Mouse (Mus musculus) CH12.LX (cell line): ENCODE data around the gene Ppp1r14a. TPM values are rescaled to one million over a fixed set of nuclear protein-coding genes. Genes with fewer than 3 reads are reported as not detected.

Experiments
- DNase-seq: peaks from one replicate; pipeline ENCODE4 v3.0.0-alpha.2; 2013; ENCODE audit errors: extremely low read depth
- H3K27ac ChIP-seq: 2 replicates; pipeline ENCODE4 v1.5.1; 2012; ENCODE audit warnings: low read depth, mild to moderate bottlenecking, control low read depth, moderate library complexity; ENCODE audit not compliant: insufficient read depth
- H3K27me3 ChIP-seq: replicated peaks from 2 replicates; pipeline ENCODE3; 2012; ENCODE audit warnings: inconsistent platforms
- H3K36me3 ChIP-seq, 2 experiments: replicated peaks in 1 of 2; 2 replicates each; pipeline versions ENCODE3 to v1.6.1; 2012; ENCODE audit warnings: inconsistent platforms in 1 of 2, low read length in 1 of 2, mild to moderate bottlenecking in 1 of 2, mixed read lengths in 1 of 2, moderate library complexity in 1 of 2; ENCODE audit not compliant: control insufficient read depth in 1 of 2, insufficient read depth in 1 of 2
- H3K4me1 ChIP-seq, 2 experiments: 2 replicates each; pipeline ENCODE4 v1.6.1; 2012; ENCODE audit warnings: inconsistent platforms in 1 of 2, moderate library complexity in 1 of 2; ENCODE audit not compliant: insufficient read depth in 2 of 2, control insufficient read depth in 1 of 2
- H3K4me2 ChIP-seq: 2 replicates; pipeline ENCODE4 v1.6.1; 2012; ENCODE audit warnings: low read depth, mild to moderate bottlenecking, control low read depth; ENCODE audit not compliant: poor library complexity, insufficient read depth, severe bottlenecking
- H3K4me3 ChIP-seq, 3 experiments: fragments of 150-350 bp in 1 of 3; sonication (generic) in 1 of 3; replicated peaks in 1 of 3; 2 replicates each; pipeline versions ENCODE3 to v1.5.1; 2011 to 2012; ENCODE audit warnings: low read depth in 2 of 3, low read length in 2 of 3, mild to moderate bottlenecking in 2 of 3, moderate library complexity in 2 of 3, control low read depth in 1 of 3, improper control_type of control experiment in 1 of 3, inconsistent platforms in 1 of 3, mixed read lengths in 1 of 3; ENCODE audit not compliant: poor library complexity in 1 of 3
- H3K79me2 ChIP-seq: replicated peaks from 2 replicates; pipeline ENCODE4 v1.6.1; 2012; ENCODE audit warnings: mild to moderate bottlenecking, moderate library complexity; ENCODE audit not compliant: control insufficient read depth, poor library complexity, insufficient read depth, severe bottlenecking; ENCODE audit errors: extremely low read depth
- H3K9ac ChIP-seq: 2 replicates; pipeline ENCODE4 v1.6.1; 2012; ENCODE audit warnings: low read depth, mild to moderate bottlenecking, control low read depth, moderate library complexity; ENCODE audit not compliant: insufficient read depth
- H3K9me3 ChIP-seq: replicated peaks from 2 replicates; pipeline ENCODE3; 2012; ENCODE audit warnings: low read length, inconsistent platforms, mixed read lengths
- CHD1 ChIP-seq: IDR thresholded peaks from 2 replicates; pipeline ENCODE4 v1.6.1; 2012; ENCODE audit warnings: low read depth, low read length, improper control_type of control experiment, inconsistent platforms
- GABPA ChIP-seq: IDR thresholded peaks from 2 replicates; pipeline ENCODE4 v1.6.1; 2012; ENCODE audit warnings: low read depth, low read length, improper control_type of control experiment, inconsistent platforms; ENCODE audit not compliant: insufficient replicate concordance
- IRF4 ChIP-seq: IDR thresholded peaks from 2 replicates; pipeline ENCODE4 v1.6.1; 2014; ENCODE audit warnings: low read depth, mild to moderate bottlenecking, inconsistent platforms, low read length, improper control_type of control experiment
- JUN ChIP-seq: IDR thresholded peaks from 2 replicates; pipeline ENCODE4 v1.6.1; 2011; ENCODE audit warnings: low read depth, mild to moderate bottlenecking, low read length, improper control_type of control experiment, moderate library complexity; ENCODE audit not compliant: insufficient read depth
- JUND ChIP-seq: conservative IDR thresholded peaks from 2 replicates; pipeline ENCODE4 v1.6.1; 2011; ENCODE audit warnings: low read depth, low read length, improper control_type of control experiment
- KAT2A ChIP-seq: IDR thresholded peaks from 2 replicates; pipeline ENCODE4 v1.6.1; 2012; ENCODE audit warnings: low read length, improper control_type of control experiment, inconsistent platforms; ENCODE audit not compliant: insufficient replicate concordance
- MAFK ChIP-seq: IDR thresholded peaks from 2 replicates; pipeline ENCODE4 v1.6.1; 2011; ENCODE audit warnings: low read length, improper control_type of control experiment; ENCODE audit not compliant: insufficient replicate concordance
- MAX ChIP-seq: IDR thresholded peaks from 2 replicates; pipeline ENCODE4 v1.6.1; 2011; ENCODE audit warnings: low read length, improper control_type of control experiment
- PAX5 ChIP-seq: IDR thresholded peaks from 2 replicates; pipeline ENCODE4 v1.6.1; 2012; ENCODE audit warnings: low read length, inconsistent platforms, mixed read lengths
- POLR2AphosphoS2 ChIP-seq: IDR thresholded peaks from 2 replicates; pipeline ENCODE4 v1.6.1; 2011; ENCODE audit warnings: low read depth, low read length, improper control_type of control experiment
- RAD21 ChIP-seq: IDR thresholded peaks from 2 replicates; pipeline ENCODE4 v1.6.1; 2011; ENCODE audit warnings: low read depth, mild to moderate bottlenecking, low read length, improper control_type of control experiment, moderate library complexity
- TBP ChIP-seq: conservative IDR thresholded peaks from 2 replicates; pipeline ENCODE4 v1.6.1; 2011; ENCODE audit warnings: low read depth, low read length, improper control_type of control experiment
- UBTF ChIP-seq: IDR thresholded peaks from 2 replicates; pipeline ENCODE4 v1.6.1; 2012; ENCODE audit warnings: low read depth, mild to moderate bottlenecking, inconsistent platforms, low read length, improper control_type of control experiment, moderate library complexity
- USF2 ChIP-seq: conservative IDR thresholded peaks from 2 replicates; pipeline ENCODE4 v1.6.1; 2011; ENCODE audit warnings: low read depth, low read length, improper control_type of control experiment
- ZKSCAN1 ChIP-seq: IDR thresholded peaks from 2 replicates; pipeline ENCODE4 v1.6.1; 2012; ENCODE audit warnings: low read depth, inconsistent platforms, low read length, improper control_type of control experiment, borderline replicate concordance
- dilution Hi-C: fragments of 300-500 bp; cut with MboI; formaldehyde crosslinking; loops from 2 replicates; pipeline ENCODE4 v1.14.3; 2020; ENCODE audit warnings: low sequenced_read_pairs; ENCODE audit not compliant: extremely low pct_unique_long_range_greater_than_20kb, extremely low pct_ligation_motif_present
- in situ Hi-C: fragments of 300-500 bp; cut with MboI; formaldehyde crosslinking; loops from 3 replicates; pipeline ENCODE4 v1.14.3; 2019; ENCODE audit warnings: low sequenced_read_pairs, low pct_ligation_motif_present, low pct_unique_long_range_greater_than_20kb, mixed read lengths
- polyA plus RNA-seq: library from polyadenylated mRNA; unstranded; fragments of >175 nt; gene quantifications from 2 replicates; pipeline ENCODE4 v1.2.1, GENCODE M21; 2012; ENCODE audit warnings: low read depth; ENCODE audit not compliant: insufficient read length
- total RNA-seq, 2 experiments: library from RNA; depleted of rRNA; stranded (reverse); fragments of 300-350 nt in 1 of 2; fragments of >200 nt in 1 of 2; gene quantifications; 2 replicates each; pipeline ENCODE4 v1.2.3; 2012 to 2014

The Ppp1r14a gene
- total and polyA plus RNA-seq, 3 experiments: not detected

- no peak overlapping the region for H3K4me2 ChIP-seq
- H3K4me1 ChIP-seq: peaks cover 0 to 15% of the 10 kb centered on the region in 2 experiments; a peak in 1 of 4 replicates
- no peak for DNase-seq
- no peak overlapping the region for H3K4me3 ChIP-seq
- H3K9ac ChIP-seq: no peak overlapping the region
- H3K27ac ChIP-seq: no peak overlapping the region
- no peaks in the 10 kb centered on the region for H3K79me2 ChIP-seq
- no peaks in the 10 kb centered on the region for H3K27me3 ChIP-seq
- H3K36me3 ChIP-seq: peaks cover 0 to 28% of the 10 kb centered on the region in 2 experiments
- no peak for TF ChIP-seq ZKSCAN1
- TF ChIP-seq UBTF: no peak
- no peak for TF ChIP-seq GABPA
- TF ChIP-seq PAX5: no peak
- H3K9me3 ChIP-seq: no peaks in the 10 kb centered on the region
- dilution Hi-C loops (no loop called here), in situ Hi-C loops (no loop called here)
Observed at GRCm38 (mm10) chr7:29337766-29338165, 48.7 kb downstream of the Ppp1r14a start.

- dilution Hi-C loops (no loop called here), in situ Hi-C loops (no loop called here)
- DNase-seq: no peak
- Histone ChIP-seq H3K9me3 (no peaks in the 10 kb centered on the region), H3K79me2 (no peaks in the 10 kb centered on the region), H3K9ac (no peak overlapping the region), H3K4me2 (no peak overlapping the region), H3K27me3 (no peaks in the 10 kb centered on the region), H3K4me1 (peaks cover 0 to 15% of the 10 kb centered on the region in 2 experiments; a peak in 1 of 4 replicates), H3K4me3 (no peak overlapping the region), H3K36me3 (peaks cover 0 to 24% of the 10 kb centered on the region in 2 experiments), H3K27ac (no peak overlapping the region)
- TF ChIP-seq RAD21 (no peak), USF2 (0 out of 2 replicates have a peak, but pooled peaks have one; percentile 11)
Observed at GRCm38 (mm10) chr7:29338351-29338919, 49.3 kb downstream of the Ppp1r14a start.

GRCm38 (mm10) chr7:29338984-29339679 lies 50.0 kb downstream of the Ppp1r14a start:
- peaks cover 0 to 15% of the 10 kb centered on the region in 2 experiments; a peak in 1 of 4 replicates for H3K4me1 ChIP-seq
- H3K4me2 ChIP-seq: no peak overlapping the region

More at GRCm38 (mm10) chr7:29338984-29339679, 50.0 kb downstream of the Ppp1r14a start:
- no peak overlapping the region for H3K4me3 ChIP-seq
- in situ Hi-C loops: no loop called here
- peaks cover 0 to 26% of the 10 kb centered on the region in 2 experiments for H3K36me3 ChIP-seq
- TF ChIP-seq KAT2A: no peak
- TF ChIP-seq GABPA: no peak
- no peak for TF ChIP-seq TBP
- no peak for TF ChIP-seq CHD1
- no peak for TF ChIP-seq PAX5
- TF ChIP-seq MAX: no peak
- no peak for TF ChIP-seq IRF4
- TF ChIP-seq JUND: no peak
- no peak for TF ChIP-seq POLR2AphosphoS2
- TF ChIP-seq JUN: no peak
- no peak for TF ChIP-seq MAFK
- no peaks in the 10 kb centered on the region for H3K27me3 ChIP-seq
- H3K9ac ChIP-seq: no peak overlapping the region
- H3K79me2 ChIP-seq: no peaks in the 10 kb centered on the region
- H3K9me3 ChIP-seq: no peaks in the 10 kb centered on the region
- no peak overlapping the region for H3K27ac ChIP-seq
- dilution Hi-C loops: no loop called here
- no peak for DNase-seq
